Comparison of ENCODE assay signal across 16 mouse cellular contexts in genomic region chr6:5189507-5189906, GRCm38 (mm10). TPM values are rescaled to one million over a fixed set of nuclear protein-coding genes. Genes with fewer than 3 reads are reported as not detected.
DNase-seq lines count a peak whose midpoint lies in the region; ATAC-seq and TF ChIP-seq lines count a peak whose summit lies in the region.
"Had no signal": no experiment of that assay in that cellular context is flagged by ENCODE, and none has a peak within 500 bp of the region (broad histone marks: within the 10 kb centered on the region; RNA-seq: fewer than 3 reads in every experiment).

No protein-coding gene starts in this region.

- H3K4me3 ChIP-seq in kidney, postnatal 0 days (replicated peaks; ENCODE audit: low read depth, low read length) = no peak overlapping the region
- no peak overlapping the region for H3K4me3 ChIP-seq in kidney, embryonic 14.5 days (ENCODE audit: low read length)
- no peak overlapping the region for H3K4me3 ChIP-seq in lung, postnatal 0 days (ENCODE audit: low read depth, low read length)
- H3K4me3 ChIP-seq: midbrain, embryonic 12.5 days; stomach, embryonic 15.5 days had no signal

- H3K27me3 ChIP-seq in kidney, postnatal 0 days (ENCODE audit: insufficient read depth, low read length) = no peaks in the 10 kb centered on the region
- no peaks in the 10 kb centered on the region for H3K27me3 ChIP-seq in kidney, embryonic 14.5 days (ENCODE audit: control insufficient read depth, insufficient read depth, low read length)
- no peaks in the 10 kb centered on the region for H3K27me3 ChIP-seq in lung, postnatal 0 days (replicated peaks; ENCODE audit: insufficient read depth, low read length)
- H3K27me3 ChIP-seq: midbrain, embryonic 12.5 days; Patski; stomach, embryonic 15.5 days had no signal

- no peaks in the 10 kb centered on the region for H3K36me3 ChIP-seq in kidney, postnatal 0 days (ENCODE audit: insufficient read depth, low read length)
- no peaks in the 10 kb centered on the region for H3K36me3 ChIP-seq in kidney, embryonic 14.5 days (ENCODE audit: control insufficient read depth, insufficient read depth, low read length)
- no peaks in the 10 kb centered on the region for H3K36me3 ChIP-seq in lung, postnatal 0 days (ENCODE audit: insufficient read depth, low read length)
- H3K36me3 ChIP-seq: midbrain, embryonic 12.5 days; stomach, embryonic 15.5 days had no signal

- TF ChIP-seq CTCF in kidney, postnatal 0 days (IDR thresholded peaks at IDR 0.05; ENCODE audit: low read depth) = no peak
- TF ChIP-seq CTCF in lung, postnatal 0 days (IDR thresholded peaks at IDR 0.05) = no peak

- WGBS in kidney, postnatal 0 days = 49% methylated on average over 4 of the region's 4 CpGs
- WGBS in kidney, embryonic 14.5 days = 52% methylated on average over 4 of the region's 4 CpGs
- 25% methylated on average over 4 of the region's 4 CpGs for WGBS in lung, postnatal 0 days

- H3K4me2 ChIP-seq in kidney, postnatal 0 days (ENCODE audit: low read length) = no peak overlapping the region
- no peak overlapping the region for H3K4me2 ChIP-seq in kidney, embryonic 14.5 days (replicated peaks; ENCODE audit: low read depth, low read length)
- no peak overlapping the region for H3K4me2 ChIP-seq in lung, postnatal 0 days (replicated peaks; ENCODE audit: low read depth, low read length)
- H3K4me2 ChIP-seq: midbrain, embryonic 12.5 days; stomach, embryonic 15.5 days had no signal

- no peak for ATAC-seq in kidney, postnatal 0 days (replicated peaks; ENCODE audit: low FRiP score, low read depth)
- ATAC-seq in kidney, embryonic 14.5 days (ENCODE audit: low FRiP score, low TSS enrichment) = no peak
- peak; percentile 81 for ATAC-seq in lung, postnatal 0 days
- ATAC-seq: Patski had no signal

- H3K27ac ChIP-seq in kidney, postnatal 0 days = no peak overlapping the region
- no peak overlapping the region for H3K27ac ChIP-seq in kidney, embryonic 14.5 days (ENCODE audit: low read depth, low read length)
- peak overlapping the region; percentile 20; the same call in 1 of the 2 replicates for H3K27ac ChIP-seq in lung, postnatal 0 days (ENCODE audit: low read length)
- H3K27ac ChIP-seq: midbrain, embryonic 12.5 days; stomach, embryonic 15.5 days had no signal

- DNase-seq in kidney, postnatal 0 days (ENCODE audit: low spot score) = peak; percentile 60
- peak; percentile 39 to 56 for DNase-seq in adrenal gland, adult 18-20 months (ENCODE audit: low spot score in 2 of 2)
- DNase-seq in adrenal gland, postnatal 25 days = peak; percentile 65
- DNase-seq in lung, postnatal 0 days (ENCODE audit: low spot score) = peak; percentile 89
- no peak for DNase-seq in layer of hippocampus, postnatal 36 days
- no peak for DNase-seq in left cerebral cortex, adult 9 months (ENCODE audit: low spot score in 2 of 2)
- DNase-seq in gastrocnemius, postnatal 25 days = no peak
- DNase-seq: cerebellum, adult 9-11 months; kidney, adult 8-10 months had no signal

- no peaks in the 10 kb centered on the region for H3K9me3 ChIP-seq in kidney, postnatal 0 days (replicated peaks; ENCODE audit: low read length)
- no peaks in the 10 kb centered on the region for H3K9me3 ChIP-seq in kidney, embryonic 14.5 days (ENCODE audit: control insufficient read depth, low read length)
- no peaks in the 10 kb centered on the region for H3K9me3 ChIP-seq in lung, postnatal 0 days (ENCODE audit: low read length)
- H3K9me3 ChIP-seq: midbrain, embryonic 12.5 days; stomach, embryonic 15.5 days had no signal

- no peak for TF ChIP-seq EP300 in lung, postnatal 0 days (IDR thresholded peaks at IDR 0.05)

- no peak overlapping the region for H3K9ac ChIP-seq in kidney, postnatal 0 days (ENCODE audit: low read depth, low read length)
- H3K9ac ChIP-seq in kidney, embryonic 14.5 days (ENCODE audit: low read depth, low read length) = no peak overlapping the region
- H3K9ac ChIP-seq in lung, postnatal 0 days (replicated peaks; ENCODE audit: low read depth) = no peak overlapping the region
- H3K9ac ChIP-seq: midbrain, embryonic 12.5 days; stomach, embryonic 15.5 days had no signal

- H3K4me1 ChIP-seq in kidney, postnatal 0 days (replicated peaks; ENCODE audit: insufficient read depth, low read length) = no peaks in the 10 kb centered on the region
- H3K4me1 ChIP-seq in kidney, embryonic 14.5 days (ENCODE audit: control insufficient read depth, insufficient read depth, low read length) = no peaks in the 10 kb centered on the region
- H3K4me1 ChIP-seq in lung, postnatal 0 days (ENCODE audit: insufficient read depth, low read depth, low read length) = peaks cover 6% of the 10 kb centered on the region; the same call in 1 of the 2 replicates
- H3K4me1 ChIP-seq: midbrain, embryonic 12.5 days; stomach, embryonic 15.5 days had no signal

RNA-seq across cellular contexts. Expression of gene Pon1, which starts 4.2 kb away (rescaled TPM):
- 0.09 and 0.54 TPM in 2 replicates for polyA plus RNA-seq in kidney, postnatal 0 days (2015; fragmentation: Nextera tagmentation; extraction: Ambion mirVana)
- 0.37 TPM in 1 of 2 replicates, not detected in the other for polyA plus RNA-seq in kidney, embryonic 14.5 days (2014; fragmentation: Nextera tagmentation; extraction: Ambion mirVana)
- 1 to 10 TPM; 4.5 to 8.8 TPM for total RNA-seq in adrenal gland, adult 18-20 months (2021)
- 3.3 and 8.9 TPM in 2 replicates for total RNA-seq in adrenal gland, postnatal 25 days (2021)
- 25.0 and 40.6 TPM in 2 replicates for polyA plus RNA-seq in lung, postnatal 0 days (2015; fragmentation: Nextera tagmentation; extraction: Ambion mirVana)
- total RNA-seq in layer of hippocampus, postnatal 36 days (2021) = not detected
- under 1 TPM in 1 of 2 experiments, not detected in 1; 0.29 TPM for total RNA-seq in gastrocnemius, postnatal 25 days (2021)
- total RNA-seq: layer of hippocampus, postnatal 25 days had no signal
- polyA plus RNA-seq: frontal cortex, adult 2 months; limb, embryonic 14.5 days; midbrain, embryonic 12.5 days; Patski had no signal

Comparison
In these comparisons a context has a peak if more than half of its experiments do, and no peak if none do; other contexts are left out.
1. DNase-seq: peak in kidney, postnatal 0 days (single experiment), adrenal gland, adult 18-20 months (2 of 2), adrenal gland, postnatal 25 days (single experiment) and lung, postnatal 0 days (single experiment); none in layer of hippocampus, postnatal 36 days (0 of 2), left cerebral cortex, adult 9 months (0 of 2) and gastrocnemius, postnatal 25 days (single experiment).